Mouse (Mus musculus) hindbrain, postnatal 0 days (tissue): ENCODE data around the gene Irf8. TPM values are rescaled to one million over a fixed set of nuclear protein-coding genes. Genes with fewer than 3 reads are reported as not detected.

ENCODE experiments used
- ATAC-seq: fragments of 200-750 bp; cut with Nextera tagmentation; 2 replicates; pipeline ENCODE4 v1.8.0; 2017; ENCODE audit warnings: mild to moderate bottlenecking, moderate TSS enrichment, moderate library complexity
- DNase-seq: peaks from one replicate; pipeline ENCODE4 v3.0.0-alpha.2; 2015; ENCODE audit warnings: low spot score
- H3K27ac ChIP-seq: fragments of 300-500 bp; sonication (generic); 2 replicates; pipeline ENCODE4 v1.5.1; 2014; ENCODE audit warnings: mild to moderate bottlenecking
- H3K27me3 ChIP-seq: fragments of 300-500 bp; sonication (generic); 2 replicates; pipeline ENCODE4 v1.6.1; 2014; ENCODE audit warnings: low read length, mixed read lengths; ENCODE audit not compliant: insufficient read depth
- H3K36me3 ChIP-seq: fragments of 300-500 bp; sonication (generic); 2 replicates; pipeline ENCODE4 v1.6.1; 2014; ENCODE audit warnings: low read length, mixed read lengths; ENCODE audit not compliant: insufficient read depth
- H3K4me1 ChIP-seq: fragments of 300-500 bp; sonication (generic); 2 replicates; pipeline ENCODE4 v1.6.1; 2014; ENCODE audit warnings: antibody characterized with exemption, low read length, mixed read lengths; ENCODE audit not compliant: insufficient read depth
- H3K4me2 ChIP-seq: fragments of 300-500 bp; sonication (generic); 2 replicates; pipeline ENCODE4 v1.6.1; 2014; ENCODE audit warnings: low read depth, mild to moderate bottlenecking, low read length, moderate library complexity, mixed read lengths
- H3K4me3 ChIP-seq: fragments of 300-500 bp; sonication (generic); 2 replicates; pipeline ENCODE4 v1.5.1; 2014; ENCODE audit warnings: low read length
- H3K9ac ChIP-seq: fragments of 300-500 bp; sonication (generic); replicated peaks from 2 replicates; pipeline ENCODE4 v1.6.1; 2014; ENCODE audit warnings: mild to moderate bottlenecking, low read length, moderate library complexity, mixed read lengths
- H3K9me3 ChIP-seq: fragments of 300-500 bp; sonication (generic); 2 replicates; pipeline ENCODE4 v1.6.1; 2016; ENCODE audit warnings: low read length, mixed read lengths
- CTCF ChIP-seq: IDR thresholded peaks from 2 replicates; pipeline ENCODE4 v1.5.1; 2016; ENCODE audit warnings: antibody characterized with exemption, control low read depth, low read depth
- WGBS: fragments of 180-500 bp; shearing (Covaris S2); extraction: QIAGEN DNeasy Blood & Tissue Kit; methylation state at CpG from one replicate; pipeline ENCODE4 v1.1.7; 2014; 5-methylcytosine and 5-hydroxymethylcytosine counted together
- polyA plus RNA-seq: library from polyadenylated mRNA; unstranded; fragments of >200 nt; fragmentation: Nextera tagmentation; extraction: Ambion mirVana; gene quantifications from 2 replicates; pipeline ENCODE4 v1.2.1, GENCODE M21; 2015
- total RNA-seq: library from RNA; depleted of rRNA; stranded (reverse); fragments of >200 nt; gene quantifications from 2 replicates; pipeline ENCODE4 v1.2.3, GENCODE M21; 2014

The Irf8 gene
- total and polyA plus RNA-seq, 2 experiments from 2014 or later: 5.2 to 7.7 TPM

DNA sequence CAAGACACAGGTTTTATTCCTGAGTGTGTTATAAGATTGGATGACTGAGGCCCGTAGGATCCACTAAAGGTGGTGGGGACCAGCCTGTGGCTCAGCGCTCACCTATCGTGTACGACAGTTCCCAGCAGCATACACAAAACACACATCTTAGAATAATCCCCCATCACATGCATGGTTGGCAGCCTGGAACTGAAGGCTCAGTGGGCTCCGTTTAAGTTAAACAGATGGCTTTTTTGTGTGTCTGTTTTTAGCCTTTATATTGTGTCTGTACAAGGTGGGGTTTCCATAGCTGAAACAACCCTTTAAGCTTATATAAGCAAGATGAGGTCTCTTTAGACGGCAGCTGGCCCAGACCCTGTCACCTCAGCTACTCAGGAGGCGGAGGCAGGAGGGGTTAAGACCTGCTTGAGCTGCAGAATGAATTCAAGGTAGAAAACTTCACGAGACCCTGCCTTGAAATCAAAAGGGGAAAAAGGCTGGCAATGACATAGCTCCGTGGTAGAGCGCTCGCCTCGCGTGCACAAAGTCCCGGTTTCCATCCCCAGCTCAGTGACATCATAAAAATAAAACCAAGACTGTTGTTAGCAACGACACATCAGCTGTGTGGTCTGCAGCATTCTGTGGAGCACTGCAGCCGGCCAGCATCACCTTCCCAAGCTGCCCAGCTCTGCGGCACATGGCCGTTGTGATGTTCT is 10.0 kb downstream of the Irf8 start:
- Histone ChIP-seq H3K4me3 (no peak overlapping the region), H3K27ac (no peak overlapping the region), H3K36me3 (no peaks in the 10 kb centered on the region), H3K4me1 (no peaks in the 10 kb centered on the region), H3K4me2 (no peak overlapping the region), H3K27me3 (no peaks in the 10 kb centered on the region), H3K9ac (no peak overlapping the region), H3K9me3 (no peaks in the 10 kb centered on the region)
- DNase-seq (no peak), ATAC-seq (no peak)
- no peak for TF ChIP-seq CTCF
- WGBS: 73% methylated on average over 18 of the region's 18 CpGs

GRCm38 (mm10) chr8:120747286-120747685 is 11.1 kb downstream of the Irf8 start:
- no peak overlapping the region for H3K9ac ChIP-seq
- DNase-seq (peak; percentile 18), ATAC-seq (no peak)
- H3K9me3 ChIP-seq: no peaks in the 10 kb centered on the region
- H3K4me1 ChIP-seq: no peaks in the 10 kb centered on the region
- H3K36me3 ChIP-seq: no peaks in the 10 kb centered on the region
- H3K27ac ChIP-seq: no peak overlapping the region
- no peak overlapping the region for H3K4me2 ChIP-seq
- no peaks in the 10 kb centered on the region for H3K27me3 ChIP-seq
- WGBS: 64% methylated on average over 7 of the region's 7 CpGs
- no peak overlapping the region for H3K4me3 ChIP-seq
- TF ChIP-seq CTCF: no peak

GRCm38 (mm10) chr8:120750616-120751015 is 14.5 kb downstream of the Irf8 start:
- H3K36me3 ChIP-seq: no peaks in the 10 kb centered on the region
- no peaks in the 10 kb centered on the region for H3K9me3 ChIP-seq
- no peak overlapping the region for H3K4me2 ChIP-seq
- H3K27ac ChIP-seq: no peak overlapping the region
- no peak for DNase-seq
- no peak overlapping the region for H3K9ac ChIP-seq
- no peaks in the 10 kb centered on the region for H3K27me3 ChIP-seq
- no peak for ATAC-seq
- 83% methylated on average over 9 of the region's 9 CpGs for WGBS
- H3K4me3 ChIP-seq: no peak overlapping the region
- no peaks in the 10 kb centered on the region for H3K4me1 ChIP-seq
- no peak for TF ChIP-seq CTCF

DNA sequence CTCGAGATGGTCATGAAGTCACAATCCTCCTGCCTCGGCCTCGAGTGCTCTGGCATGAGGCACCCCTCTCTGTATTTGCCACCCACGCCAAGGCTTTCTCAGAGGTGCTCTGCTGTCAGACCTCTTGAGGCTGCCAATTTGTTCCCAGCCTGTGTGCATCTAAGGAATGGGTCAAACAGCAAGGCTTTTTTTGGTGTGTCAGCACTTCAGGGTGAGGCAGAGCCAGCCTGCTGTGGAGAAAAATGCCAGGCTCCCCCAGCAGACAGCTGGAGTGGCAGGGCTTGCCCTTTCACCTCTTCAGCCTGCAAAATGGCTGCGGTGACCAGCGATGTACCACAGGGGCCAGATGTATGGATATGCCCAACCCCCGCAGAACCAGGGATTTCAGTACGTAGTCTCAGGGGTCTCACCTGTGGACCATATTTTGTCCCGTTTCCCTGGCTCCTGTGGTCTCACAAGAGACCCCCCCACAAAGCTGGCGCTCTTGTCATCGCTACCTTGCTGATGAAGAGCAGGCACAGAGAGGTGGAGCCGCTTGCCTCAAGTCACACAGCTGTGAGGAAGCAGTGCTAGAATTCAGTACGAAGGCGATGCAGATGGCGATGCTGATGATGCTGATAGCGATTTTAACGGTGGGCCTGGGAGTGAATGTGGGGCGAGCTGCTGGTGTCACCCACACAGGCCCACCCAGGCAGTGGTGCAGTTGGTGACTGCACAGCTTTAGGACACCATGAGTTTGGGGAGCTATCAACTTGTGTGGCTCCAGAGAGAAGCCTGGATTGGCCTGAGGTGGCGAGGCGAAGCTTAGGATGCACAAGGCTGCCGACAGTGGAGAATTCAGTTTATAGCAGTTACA is 15.3 kb downstream of the Irf8 start:
- Histone ChIP-seq H3K4me1 (no peaks in the 10 kb centered on the region), H3K4me2 (no peak overlapping the region), H3K9ac (no peak overlapping the region), H3K4me3 (no peak overlapping the region), H3K27me3 (no peaks in the 10 kb centered on the region), H3K27ac (no peak overlapping the region), H3K36me3 (no peaks in the 10 kb centered on the region), H3K9me3 (no peaks in the 10 kb centered on the region)
- ATAC-seq (no peak), DNase-seq (peak; percentile 13)
- no peak for TF ChIP-seq CTCF
- 76% methylated on average over 21 of the region's 21 CpGs for WGBS

- Histone ChIP-seq H3K4me3 (no peak overlapping the region), H3K27ac (no peak overlapping the region), H3K4me1 (no peaks in the 10 kb centered on the region), H3K36me3 (no peaks in the 10 kb centered on the region), H3K4me2 (no peak overlapping the region), H3K9me3 (no peaks in the 10 kb centered on the region), H3K9ac (no peak overlapping the region), H3K27me3 (no peaks in the 10 kb centered on the region)
- DNase-seq: no peak
- 23% methylated on average over 12 of the region's 12 CpGs for WGBS
- ATAC-seq: no peak
- TF ChIP-seq CTCF: no peak
Observed at GRCm38 (mm10) chr8:120752082-120752452, 15.9 kb downstream of the Irf8 start.

GRCm38 (mm10) chr8:120753476-120753875 is 17.3 kb downstream of the Irf8 start:
- ATAC-seq (no peak), DNase-seq (no peak)
- no peaks in the 10 kb centered on the region for H3K9me3 ChIP-seq
- H3K36me3 ChIP-seq: no peaks in the 10 kb centered on the region
- WGBS: 93% methylated on average over 22 of the region's 22 CpGs
- no peaks in the 10 kb centered on the region for H3K27me3 ChIP-seq
- no peaks in the 10 kb centered on the region for H3K4me1 ChIP-seq
- no peak overlapping the region for H3K4me2 ChIP-seq
- H3K27ac ChIP-seq: no peak overlapping the region
- no peak overlapping the region for H3K4me3 ChIP-seq
- no peak for TF ChIP-seq CTCF
- H3K9ac ChIP-seq: no peak overlapping the region
